Mouse (Mus musculus) layer of hippocampus, adult 6 months (tissue): Measurements from ENCODE around the gene Fam193a. TPM values are rescaled to one million over a fixed set of nuclear protein-coding genes. Genes with fewer than 3 reads are reported as not detected.

ENCODE experiments used
- long read RNA-seq, 2 experiments: library from polyadenylated mRNA; unstranded; transcript quantifications; one replicate each; pipeline ENCODE4 v2.0.0; 2019 to 2020
- polyA plus RNA-seq: library from polyadenylated mRNA; unstranded; fragments of <200 nt; fragmentation: Nextera tagmentation; gene quantifications from 2 replicates; pipeline ENCODE4 v1.2.3, GENCODE M21; 2021

The Fam193a gene
- 4.4 and 5.4 TPM in 2 replicates for polyA plus RNA-seq
- long read RNA-seq, experiment 1, partial matches to known transcripts: 12 of 16 reads
- long read RNA-seq, experiment 1, other reads (novel, unspliced or antisense): 4 of 16 reads
- long read RNA-seq, experiment 2, partial matches to known transcripts: 10 of 17 reads
- long read RNA-seq, experiment 2, other reads (novel, unspliced or antisense): 6 of 17 reads

GRCm38 (mm10) chr5:34369341-34370021, at the start of gene Fam193a:
TSS of gene Fam193a (plus strand) at chr5:34369933.

GRCm38 (mm10) chr5:34336097-34336774, 33.5 kb upstream of the Fam193a start, which contains the start of gene Rnf4:
TSS of gene Rnf4 (plus strand) at chr5:34336289.

GRCm38 (mm10) chr5:34513466-34514217, 143.9 kb downstream of the Fam193a start, which contains the start of gene Tnip2:
TSS of gene Tnip2 (minus strand) at chr5:34513991.

GRCm38 (mm10) chr5:34525663-34526476, 156.1 kb downstream of the Fam193a start, which contains the start of gene Sh3bp2:
TSS of gene Sh3bp2 (plus strand) at chr5:34525838.

Other genes with a start within 250 kb of the Fam193a start
- 0.06 and 0.20 TPM in 2 replicates for gene Poln, start 200.5 kb upstream of the Fam193a start, polyA plus RNA-seq
- 5.8 and 7.0 TPM in 2 replicates for gene Haus3, start 200.4 kb upstream of the Fam193a start, polyA plus RNA-seq
- gene Mxd4, start 182.2 kb upstream of the Fam193a start, polyA plus RNA-seq: 16.1 and 17.4 TPM in 2 replicates
- gene Zfyve28, start 81.5 kb upstream of the Fam193a start, polyA plus RNA-seq: 9.0 and 11.9 TPM in 2 replicates
- 0.13 and 0.23 TPM in 2 replicates for gene Cfap99, start 81.3 kb upstream of the Fam193a start, polyA plus RNA-seq
- 66.6 and 74.3 TPM in 2 replicates for gene Rnf4, start 33.6 kb upstream of the Fam193a start, polyA plus RNA-seq
- 8.4 and 9.0 TPM in 2 replicates for gene Tnip2, start 144.1 kb downstream of the Fam193a start, polyA plus RNA-seq
- gene Sh3bp2, start 155.9 kb downstream of the Fam193a start, polyA plus RNA-seq: 0.84 and 1.7 TPM in 2 replicates
- 93.0 and 95.9 TPM in 2 replicates for gene Add1, start 203.7 kb downstream of the Fam193a start, polyA plus RNA-seq